Mouse (Mus musculus) hindlimb bud, embryonic 11.5 days (tissue): ENCODE results near the gene Pgk2.
"Not testable (repeated sequence)": the region's sequence is repeated elsewhere in the genome, so short reads cannot be mapped to it uniquely, and the experiment has no call there.

Experiments
- DNase-seq: peaks from one replicate; pipeline ENCODE4 v3.0.0-alpha.2; 2012; ENCODE audit warnings: low read depth, low spot score; ENCODE audit errors: extremely low spot score

The Pgk2 gene

DNA sequence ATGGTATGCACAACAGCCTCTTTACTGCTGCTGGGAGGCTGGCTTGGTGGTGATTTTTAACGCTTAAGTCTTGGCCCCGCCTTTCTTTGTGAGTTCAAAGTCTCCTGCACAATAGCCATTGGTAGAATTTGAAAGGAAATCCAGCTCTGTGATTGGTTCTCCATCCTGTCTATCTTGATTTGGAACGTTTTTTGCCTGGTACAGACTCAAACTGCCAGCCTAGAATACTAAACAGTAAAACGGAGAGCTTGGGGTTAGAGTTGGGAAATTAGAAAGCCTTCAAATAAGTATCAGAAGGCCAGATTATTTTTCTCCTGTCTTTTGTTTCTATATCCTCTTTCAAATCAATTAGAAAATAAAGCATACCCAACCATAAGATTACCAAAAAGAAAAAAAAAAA, at the start of gene Pgk2:
Gene Pgk2 (minus strand): TSS at position 101 of the 400 bp plus-strand sequence.
- DNase-seq, result no peak

DNA sequence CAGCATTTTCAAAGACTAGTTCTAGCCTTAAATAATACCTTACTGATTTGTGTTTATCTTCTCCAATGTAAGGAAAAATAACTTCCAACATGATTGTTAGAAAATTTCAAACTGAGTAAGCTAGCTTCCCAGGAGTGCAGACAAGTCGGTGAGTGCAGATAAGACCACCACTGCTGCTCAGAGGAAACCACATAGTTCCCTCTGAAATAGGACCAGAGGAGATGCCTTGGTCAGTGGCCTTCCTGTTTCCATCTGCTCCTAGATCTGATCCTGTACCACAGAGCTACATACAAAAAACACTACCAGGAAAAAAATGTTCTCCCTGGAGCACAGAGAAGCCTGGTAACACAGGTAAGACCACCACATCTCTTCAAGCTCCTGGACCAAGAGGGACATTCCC, 44.0 kb upstream of the Pgk2 start:
- DNase-seq, result no peak

DNA sequence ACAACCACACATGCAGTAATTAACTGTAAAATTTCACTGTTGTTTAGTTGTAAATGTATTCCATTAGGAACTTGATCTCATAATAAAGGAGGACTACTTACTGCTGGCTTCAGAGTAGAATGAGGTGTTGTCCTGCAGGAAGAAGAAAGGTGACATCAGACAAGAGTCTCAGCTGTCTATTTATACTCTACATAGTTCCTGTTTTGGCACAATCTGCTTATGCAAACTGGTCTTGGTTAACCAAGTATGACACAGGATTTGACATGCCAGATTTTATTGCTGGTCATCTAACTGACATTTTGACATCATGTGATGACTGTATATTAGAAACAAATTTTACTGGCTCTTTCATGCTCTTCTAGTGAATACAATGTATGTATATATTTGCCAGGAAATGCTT, 33.7 kb upstream of the Pgk2 start, which contains the start of gene Crisp3:
Gene Crisp3 (minus strand): TSS at position 154 of the 400 bp plus-strand sequence.
- no peak for DNase-seq

DNA sequence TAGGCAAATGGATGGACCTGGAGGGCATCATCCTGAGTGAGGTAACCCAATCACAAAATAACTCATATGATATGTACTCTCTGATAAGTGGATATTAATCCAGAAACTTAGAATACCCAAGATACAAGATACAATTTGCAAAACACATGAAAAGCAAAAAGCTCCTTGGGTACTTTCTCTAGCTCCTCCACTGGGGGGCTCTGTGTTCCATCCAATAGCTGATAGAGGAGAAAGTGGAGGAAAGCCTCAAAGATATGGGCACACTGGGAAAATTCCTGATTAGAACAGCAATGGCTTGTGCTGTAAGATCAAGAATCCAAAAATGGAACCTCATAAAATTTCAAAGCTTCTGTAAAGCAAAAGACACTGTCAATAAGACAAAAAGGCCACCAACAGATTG, 6.6 kb downstream of the Pgk2 start:
- DNase-seq, result not testable (repeated sequence)

GRCm38 (mm10) chr17:40190192-40190591, 18.2 kb downstream of the Pgk2 start:
- DNase-seq, result not testable (repeated sequence)

- DNase-seq, result not testable (repeated sequence)
These were observed 50.6 kb downstream of the Pgk2 start for GRCm38 (mm10) chr17:40157729-40158359.
